Mouse (Mus musculus) hindbrain, embryonic 16.5 days (tissue): Measurements from ENCODE around the gene Dmtf1. TPM values are rescaled to one million over a fixed set of nuclear protein-coding genes. Genes with fewer than 3 reads are reported as not detected.

Source experiments
- ATAC-seq: fragments of 200-750 bp; cut with Nextera tagmentation; 2 replicates; pipeline ENCODE4 v1.8.0; 2017; ENCODE audit warnings: moderate TSS enrichment, moderate library complexity
- H3K27ac ChIP-seq: fragments of 300-500 bp; sonication (generic); 2 replicates; pipeline ENCODE4 v1.5.1; 2014; ENCODE audit warnings: low read depth, mild to moderate bottlenecking, control low read depth, low read length, moderate library complexity
- H3K27me3 ChIP-seq: fragments of 300-500 bp; sonication (generic); replicated peaks from 2 replicates; pipeline ENCODE4 v1.6.1; 2014; ENCODE audit warnings: low read length; ENCODE audit not compliant: control insufficient read depth, insufficient read depth
- H3K36me3 ChIP-seq: fragments of 300-500 bp; sonication (generic); 2 replicates; pipeline ENCODE4 v1.6.1; 2014; ENCODE audit warnings: mild to moderate bottlenecking, low read length, moderate library complexity, mixed read lengths; ENCODE audit not compliant: control insufficient read depth, insufficient read depth
- H3K4me1 ChIP-seq: fragments of 300-500 bp; sonication (generic); 2 replicates; pipeline ENCODE4 v1.6.1; 2014; ENCODE audit warnings: low read depth, low read length; ENCODE audit not compliant: control insufficient read depth, insufficient read depth
- H3K4me2 ChIP-seq: fragments of 300-500 bp; sonication (generic); 2 replicates; pipeline ENCODE4 v1.6.1; 2014; ENCODE audit warnings: mild to moderate bottlenecking, low read length, control low read depth, moderate library complexity
- H3K4me3 ChIP-seq: fragments of 300-500 bp; sonication (generic); 2 replicates; pipeline ENCODE4 v1.5.1; 2014; ENCODE audit warnings: mild to moderate bottlenecking, low read length, control low read depth, moderate library complexity
- H3K9ac ChIP-seq: fragments of 300-500 bp; sonication (generic); 2 replicates; pipeline ENCODE4 v1.6.1; 2014; ENCODE audit warnings: low read depth, mild to moderate bottlenecking, control low read depth, low read length, moderate library complexity
- H3K9me3 ChIP-seq: fragments of 300-500 bp; sonication (generic); 2 replicates; pipeline ENCODE4 v1.6.1; 2014; ENCODE audit warnings: mild to moderate bottlenecking, low read length, moderate library complexity; ENCODE audit not compliant: control insufficient read depth
- WGBS: fragments of 180-500 bp; shearing (Covaris S2); extraction: QIAGEN DNeasy Blood & Tissue Kit; methylation state at CpG from one replicate; pipeline ENCODE4 v1.1.7; 2014; 5-methylcytosine and 5-hydroxymethylcytosine counted together
- polyA plus RNA-seq: library from polyadenylated mRNA; unstranded; fragments of >200 nt; fragmentation: Nextera tagmentation; extraction: Ambion mirVana; gene quantifications from 2 replicates; pipeline ENCODE4 v1.2.1, GENCODE M21; 2015

The Dmtf1 gene
- polyA plus RNA-seq, 1 experiment from 2014 or later, result 51.2 TPM

- Histone ChIP-seq H3K4me3 (no peak overlapping the region), H3K27ac (no peak overlapping the region), H3K36me3 (no peaks in the 10 kb centered on the region), H3K4me2 (no peak overlapping the region), H3K4me1 (peaks cover 12% of the 10 kb centered on the region), H3K9ac (no peak overlapping the region), H3K9me3 (no peaks in the 10 kb centered on the region), H3K27me3 (no peaks in the 10 kb centered on the region)
- no peak for ATAC-seq
- WGBS, result 93% methylated on average over 1 of the region's 1 CpGs
Measured at GRCm38 (mm10) chr5:9157336-9157735, 4.2 kb downstream of the Dmtf1 start.

- Histone ChIP-seq H3K36me3 (no peaks in the 10 kb centered on the region), H3K4me2 (no peak overlapping the region), H3K4me3 (no peak overlapping the region), H3K27me3 (no peaks in the 10 kb centered on the region), H3K9ac (no peak overlapping the region), H3K9me3 (no peaks in the 10 kb centered on the region), H3K4me1 (peaks cover 10% of the 10 kb centered on the region), H3K27ac (no peak overlapping the region)
- ATAC-seq, result no peak
Measured at GRCm38 (mm10) chr5:9156746-9157145, 4.8 kb downstream of the Dmtf1 start.

- Histone ChIP-seq H3K9me3 (no peaks in the 10 kb centered on the region), H3K4me2 (no peak overlapping the region), H3K36me3 (peaks cover 2% of the 10 kb centered on the region; the same call in 1 of the 2 replicates), H3K27me3 (no peaks in the 10 kb centered on the region), H3K9ac (no peak overlapping the region), H3K27ac (no peak overlapping the region), H3K4me1 (no peaks in the 10 kb centered on the region), H3K4me3 (no peak overlapping the region)
- WGBS, result 93% methylated on average over 8 of the region's 8 CpGs
- no peak for ATAC-seq
Measured at GRCm38 (mm10) chr5:9149273-9149850, 12.2 kb downstream of the Dmtf1 start.

- peaks cover 15% of the 10 kb centered on the region for H3K36me3 ChIP-seq
- H3K27ac ChIP-seq, result no peak overlapping the region
- WGBS, result 95% methylated on average over 6 of the region's 6 CpGs
- no peaks in the 10 kb centered on the region for H3K4me1 ChIP-seq
- no peaks in the 10 kb centered on the region for H3K9me3 ChIP-seq
- no peak overlapping the region for H3K9ac ChIP-seq
- ATAC-seq, result no peak
- no peak overlapping the region for H3K4me3 ChIP-seq
- H3K4me2 ChIP-seq, result no peak overlapping the region
- H3K27me3 ChIP-seq, result no peaks in the 10 kb centered on the region
Measured at GRCm38 (mm10) chr5:9142376-9142775, 19.2 kb downstream of the Dmtf1 start.

GRCm38 (mm10) chr5:9140724-9141123, 20.9 kb downstream of the Dmtf1 start:
- ATAC-seq, result no peak
- Histone ChIP-seq H3K4me2 (no peak overlapping the region), H3K27ac (no peak overlapping the region), H3K4me1 (no peaks in the 10 kb centered on the region), H3K36me3 (peaks cover 20% of the 10 kb centered on the region), H3K4me3 (no peak overlapping the region), H3K27me3 (no peaks in the 10 kb centered on the region), H3K9ac (no peak overlapping the region), H3K9me3 (no peaks in the 10 kb centered on the region)
- WGBS, result 89% methylated on average over 8 of the region's 8 CpGs

- Histone ChIP-seq H3K27ac (no peak overlapping the region), H3K27me3 (no peaks in the 10 kb centered on the region), H3K9me3 (no peaks in the 10 kb centered on the region), H3K9ac (no peak overlapping the region), H3K4me3 (no peak overlapping the region), H3K4me2 (no peak overlapping the region), H3K36me3 (peaks cover 13% of the 10 kb centered on the region), H3K4me1 (no peaks in the 10 kb centered on the region)
- 92% methylated on average over 3 of the region's 3 CpGs for WGBS
- no peak for ATAC-seq
Measured at GRCm38 (mm10) chr5:9135588-9135987, 26.0 kb downstream of the Dmtf1 start.

GRCm38 (mm10) chr5:9131786-9132185, 29.8 kb downstream of the Dmtf1 start:
- Histone ChIP-seq H3K4me1 (no peaks in the 10 kb centered on the region), H3K4me2 (no peak overlapping the region), H3K36me3 (peaks cover 20% of the 10 kb centered on the region), H3K4me3 (no peak overlapping the region), H3K27me3 (no peaks in the 10 kb centered on the region), H3K9ac (no peak overlapping the region), H3K27ac (no peak overlapping the region), H3K9me3 (no peaks in the 10 kb centered on the region)
- no peak for ATAC-seq
- 82% methylated on average over 7 of the region's 7 CpGs for WGBS

- WGBS, result 94% methylated on average over 12 of the region's 12 CpGs
- ATAC-seq, result no peak
- H3K4me3 ChIP-seq, result no peak overlapping the region
- H3K9me3 ChIP-seq, result no peaks in the 10 kb centered on the region
- H3K36me3 ChIP-seq, result peaks cover 30% of the 10 kb centered on the region
- no peak overlapping the region for H3K9ac ChIP-seq
- no peak overlapping the region for H3K27ac ChIP-seq
- no peak overlapping the region for H3K4me2 ChIP-seq
- H3K4me1 ChIP-seq, result no peaks in the 10 kb centered on the region
- H3K27me3 ChIP-seq, result no peaks in the 10 kb centered on the region
Measured at GRCm38 (mm10) chr5:9128566-9128965, 33.0 kb downstream of the Dmtf1 start.

- Histone ChIP-seq H3K36me3 (peaks cover 53% of the 10 kb centered on the region), H3K9ac (no peak overlapping the region), H3K4me1 (no peaks in the 10 kb centered on the region), H3K27ac (no peak overlapping the region), H3K9me3 (no peaks in the 10 kb centered on the region), H3K4me2 (no peak overlapping the region), H3K4me3 (no peak overlapping the region), H3K27me3 (no peaks in the 10 kb centered on the region)
- WGBS, result 89% methylated on average over 2 of the region's 2 CpGs
- no peak for ATAC-seq
Measured at GRCm38 (mm10) chr5:9124134-9124533, 37.4 kb downstream of the Dmtf1 start.

- Histone ChIP-seq H3K27ac (no peak overlapping the region), H3K27me3 (no peaks in the 10 kb centered on the region), H3K36me3 (peaks cover 13% of the 10 kb centered on the region; the same call in 1 of the 2 replicates), H3K4me1 (no peaks in the 10 kb centered on the region; the same call in none of the 2 replicates), H3K4me3 (no peak overlapping the region), H3K9ac (no peak overlapping the region), H3K4me2 (no peak overlapping the region), H3K9me3 (no peaks in the 10 kb centered on the region)
- 48% methylated on average over 6 of the region's 6 CpGs for WGBS
- peak; percentile 60; the same call in 1 of the 2 replicates for ATAC-seq
Measured at GRCm38 (mm10) chr5:9114162-9114561, 47.4 kb downstream of the Dmtf1 start.
